Mouse (Mus musculus): ENCODE data around the gene Capn8.

Capn8 gene

GRCm38 (mm10) chr1:182642779-182643178, 78.0 kb downstream of the Capn8 start:
- CTCF ChIA-PET = no interaction called here
- POLR2A ChIA-PET = interaction anchor here in 2 of 4 experiments (0.7 to 2.0 kb wide), 3 partner anchors 9 to 58 kb away, joined by 4 to 5 read pairs (median 5); no protein-coding TSS in a partner anchor

- CTCF ChIA-PET = interaction anchor here in 2 of 4 experiments (0.6 to 1.6 kb wide), 2 partner anchors 13 to 420 kb away, joined by 3 to 4 read pairs; no protein-coding TSS in a partner anchor
These were observed 79.6 kb downstream of the Capn8 start for GRCm38 (mm10) chr1:182644418-182644817.

GRCm38 (mm10) chr1:182645211-182645668, 80.4 kb downstream of the Capn8 start:
- ChIA-PET CTCF (interaction anchor here in 2 of 4 experiments (0.6 to 1.6 kb wide), 3 partner anchors 13 to 421 kb away, joined by 3 to 4 read pairs (median 3); no protein-coding TSS in a partner anchor), POLR2A (interaction anchor here in 1 of 4 experiments (1.0 kb wide), 1 partner anchor 624 kb away, joined by 7 read pairs; no protein-coding TSS in a partner anchor)

More at GRCm38 (mm10) chr1:182644418-182644817, 79.6 kb downstream of the Capn8 start:
- POLR2A ChIA-PET = interaction anchor here in 2 of 4 experiments (0.7 to 1.0 kb wide), 2 partner anchors 9 to 624 kb away, joined by 3 to 7 read pairs; no protein-coding TSS in a partner anchor

DNA sequence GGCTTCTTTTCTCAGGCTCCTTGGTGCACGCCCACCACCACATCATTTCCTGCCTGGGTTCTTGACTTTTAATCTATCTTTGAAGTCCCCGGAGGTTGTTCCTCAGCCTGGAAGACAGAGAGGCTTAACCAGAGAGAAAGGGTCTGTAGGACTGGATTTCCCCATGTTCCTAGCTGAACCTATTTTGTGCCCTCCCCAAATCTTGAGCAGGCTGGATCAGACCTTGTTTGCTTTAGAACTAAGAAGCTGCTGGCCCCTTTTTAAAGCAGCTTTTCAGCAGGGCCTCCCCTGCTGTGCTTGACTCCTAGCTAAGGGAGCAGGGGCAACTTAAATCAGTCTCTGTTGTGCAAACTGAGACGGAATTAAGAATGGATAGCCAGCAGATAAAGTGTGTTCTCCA, 82.0 kb downstream of the Capn8 start:
- POLR2A ChIA-PET = interaction anchor here (0.6 to 1.7 kb wide), 7 partner anchors 11 to 455 kb away, joined by 3 to 9 read pairs (median 3); no protein-coding TSS in a partner anchor
- CTCF ChIA-PET = interaction anchor here in 3 of 4 experiments (0.9 to 1.6 kb wide), 4 partner anchors 11 to 313 kb away, joined by 3 to 6 read pairs (median 4); no protein-coding TSS in a partner anchor

- ChIA-PET POLR2A (interaction anchor here in 1 of 4 experiments (0.7 to 1.9 kb wide), 4 partner anchors 10 to 96 kb away, joined by 3 to 5 read pairs (median 4); no protein-coding TSS in a partner anchor), CTCF (interaction anchor here (0.5 to 1.9 kb wide), 22 partner anchors 8 to 518 kb away, joined by 3 to 6 read pairs (median 4); partner anchors contain the start of gene Capn8 (in 1 of the 4))
These were observed 93.0 kb downstream of the Capn8 start for GRCm38 (mm10) chr1:182657760-182658159.

GRCm38 (mm10) chr1:182660365-182660764, 95.6 kb downstream of the Capn8 start:
- CTCF ChIA-PET = interaction anchor here in 1 of 4 experiments (0.6 kb wide), 2 partner anchors 38 to 177 kb away, joined by 3 to 4 read pairs; no protein-coding TSS in a partner anchor
- POLR2A ChIA-PET = interaction anchor here in 2 of 4 experiments (0.5 to 1.3 kb wide), 2 partner anchors 21 to 108 kb away, joined by 3 to 4 read pairs; no protein-coding TSS in a partner anchor

DNA sequence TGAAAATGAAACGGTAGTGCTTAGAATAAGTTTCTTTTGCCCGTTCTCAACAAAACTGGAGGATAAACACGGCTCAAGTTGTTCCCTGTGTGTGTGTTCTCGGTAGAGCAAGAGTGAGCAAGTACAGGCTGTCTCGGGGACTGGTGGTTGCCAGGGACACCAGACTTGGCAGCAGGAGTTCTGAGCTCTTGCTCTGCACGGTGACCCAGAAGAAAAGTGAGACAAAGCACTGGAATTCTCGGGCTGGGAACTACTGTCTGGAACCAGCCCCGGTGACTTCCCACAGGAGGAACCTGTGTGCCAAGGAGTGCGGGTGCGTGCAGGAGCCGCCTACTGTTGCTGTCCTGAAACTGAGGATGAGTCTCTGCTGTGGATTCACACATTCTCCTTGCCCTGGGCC, 98.9 kb downstream of the Capn8 start:
- ChIA-PET POLR2A (no interaction called here), CTCF (no interaction called here)

DNA sequence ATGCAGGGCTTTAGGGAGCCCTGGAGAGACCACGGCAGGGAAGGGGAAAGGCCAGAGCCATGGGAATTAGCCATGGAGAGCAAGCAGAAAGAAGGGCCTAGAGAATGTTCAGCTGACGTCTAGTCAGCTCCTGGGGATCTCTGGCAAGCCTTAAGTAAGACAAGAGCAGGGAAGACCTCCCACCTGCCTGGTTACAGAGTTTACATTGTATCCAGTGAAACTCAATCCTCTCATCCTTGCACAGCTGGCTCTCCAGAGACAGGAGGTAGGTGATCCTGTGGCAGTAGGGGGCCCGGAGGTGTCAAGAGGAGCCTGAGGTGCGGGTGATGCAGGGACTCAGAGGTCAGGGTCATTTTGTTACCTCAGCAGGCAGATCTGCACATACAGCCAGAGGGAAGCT, 100.0 kb downstream of the Capn8 start:
- ChIA-PET POLR2A (interaction anchor here in 1 of 4 experiments (1.3 kb wide), 1 partner anchor 17 kb away, joined by 4 read pairs; no protein-coding TSS in a partner anchor), CTCF (no interaction called here)

DNA sequence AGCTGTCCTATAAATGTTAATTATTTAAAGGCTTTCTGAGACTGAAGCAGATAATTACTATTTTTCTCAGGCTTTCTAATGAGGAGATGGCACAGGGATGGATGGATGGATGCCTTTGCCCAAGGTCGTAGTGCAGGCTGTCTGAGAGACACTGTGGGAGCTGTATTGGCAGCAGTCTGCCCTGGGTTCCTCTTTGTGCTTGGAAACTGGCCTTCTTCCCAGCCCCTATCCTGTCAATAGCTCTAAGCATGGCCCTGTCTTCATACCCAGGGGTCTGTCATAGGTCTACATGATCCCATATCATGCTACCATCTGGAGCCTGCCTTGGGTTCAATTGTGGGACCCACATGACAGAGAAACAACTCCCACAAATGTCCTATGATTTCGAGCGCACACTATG, 102.5 kb downstream of the Capn8 start:
- POLR2A ChIA-PET = interaction anchor here in 1 of 4 experiments (1.0 kb wide), 1 partner anchor 21 kb away, joined by 3 read pairs; no protein-coding TSS in a partner anchor
- CTCF ChIA-PET = interaction anchor here in 1 of 4 experiments (1.3 kb wide), 1 partner anchor 10 kb away, joined by 3 read pairs; no protein-coding TSS in a partner anchor

- ChIA-PET CTCF (no interaction called here), POLR2A (interaction anchor here in 3 of 4 experiments (0.5 to 0.6 kb wide), 3 partner anchors 20 to 651 kb away, joined by 3 to 4 read pairs (median 3); no protein-coding TSS in a partner anchor)
These were observed 104.9 kb downstream of the Capn8 start for GRCm38 (mm10) chr1:182669741-182670140.

DNA sequence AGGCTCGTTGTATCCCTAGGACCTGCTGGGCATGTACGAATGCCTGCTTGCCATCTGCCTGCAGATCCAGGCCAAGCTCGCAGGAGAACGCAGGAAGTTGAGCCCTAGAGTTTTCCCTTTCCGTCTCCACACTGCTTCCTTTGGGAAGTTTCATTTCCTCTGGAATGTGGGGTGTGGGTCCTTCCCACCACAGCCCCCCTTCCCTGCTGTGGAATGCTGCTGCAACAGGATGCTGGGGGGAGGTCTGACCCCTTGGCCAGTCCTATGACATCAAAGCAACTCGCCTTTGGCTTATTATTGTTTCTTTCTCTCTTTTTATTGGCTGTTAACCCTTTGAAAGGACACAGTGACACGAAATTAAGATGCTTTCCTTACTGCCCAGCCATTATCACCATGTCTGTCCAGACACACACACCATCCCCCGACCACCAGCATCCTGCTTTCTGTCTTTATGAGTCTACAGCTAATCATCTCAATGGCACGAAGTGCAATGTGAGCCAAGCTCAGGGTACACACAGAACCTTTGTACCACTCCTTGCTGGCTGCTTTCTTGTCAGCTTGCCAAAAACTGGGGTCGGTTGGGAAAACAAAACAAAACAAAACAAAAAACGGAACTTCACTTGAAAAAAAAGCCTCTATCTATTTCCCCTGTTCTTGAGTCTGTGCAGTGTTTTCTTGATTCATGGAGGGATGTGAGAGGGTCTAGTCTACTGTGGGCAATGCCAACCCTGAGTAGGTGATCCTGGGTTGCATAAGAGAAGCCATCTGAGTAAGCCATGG, 105.9 kb downstream of the Capn8 start:
- POLR2A ChIA-PET = interaction anchor here in 1 of 4 experiments (0.6 kb wide), 2 partner anchors 652 to 727 kb away, joined by 3 to 4 read pairs; no protein-coding TSS in a partner anchor
- CTCF ChIA-PET = no interaction called here

DNA sequence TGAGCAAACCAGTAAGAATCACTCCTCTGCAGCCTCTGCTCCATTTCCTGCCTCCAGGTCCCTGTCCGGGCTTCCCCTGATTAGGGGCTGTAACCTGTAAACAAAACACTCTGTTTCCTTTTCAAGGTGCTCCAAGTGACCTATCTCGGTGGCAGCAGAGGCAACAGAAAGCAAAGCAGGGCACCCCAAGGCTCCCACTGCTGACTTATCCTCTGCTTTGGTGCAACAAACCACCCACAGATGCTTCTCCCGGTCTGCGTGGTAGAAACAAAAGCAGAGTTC, 106.5 kb downstream of the Capn8 start:
- POLR2A ChIA-PET = no interaction called here
- CTCF ChIA-PET = no interaction called here

GRCm38 (mm10) chr1:182675346-182675745, 110.5 kb downstream of the Capn8 start:
- POLR2A ChIA-PET = no interaction called here
- CTCF ChIA-PET = interaction anchor here in 2 of 4 experiments (0.6 to 1.4 kb wide), 3 partner anchors 18 to 635 kb away, joined by 3 to 4 read pairs (median 3); no protein-coding TSS in a partner anchor

- ChIA-PET POLR2A (no interaction called here), CTCF (no interaction called here)
These were observed 113.3 kb downstream of the Capn8 start for GRCm38 (mm10) chr1:182678151-182678550.

GRCm38 (mm10) chr1:182679169-182679568, 114.4 kb downstream of the Capn8 start:
- CTCF ChIA-PET = no interaction called here
- POLR2A ChIA-PET = no interaction called here

GRCm38 (mm10) chr1:182679582-182679981, 114.8 kb downstream of the Capn8 start:
- ChIA-PET CTCF (interaction anchor here in 2 of 4 experiments (0.5 to 0.6 kb wide), 2 partner anchors 466 to 652 kb away, joined by 3 read pairs; no protein-coding TSS in a partner anchor), POLR2A (no interaction called here)
